14 mouse cellular contexts compared by ENCODE assay signal in the genomic region with DNA sequence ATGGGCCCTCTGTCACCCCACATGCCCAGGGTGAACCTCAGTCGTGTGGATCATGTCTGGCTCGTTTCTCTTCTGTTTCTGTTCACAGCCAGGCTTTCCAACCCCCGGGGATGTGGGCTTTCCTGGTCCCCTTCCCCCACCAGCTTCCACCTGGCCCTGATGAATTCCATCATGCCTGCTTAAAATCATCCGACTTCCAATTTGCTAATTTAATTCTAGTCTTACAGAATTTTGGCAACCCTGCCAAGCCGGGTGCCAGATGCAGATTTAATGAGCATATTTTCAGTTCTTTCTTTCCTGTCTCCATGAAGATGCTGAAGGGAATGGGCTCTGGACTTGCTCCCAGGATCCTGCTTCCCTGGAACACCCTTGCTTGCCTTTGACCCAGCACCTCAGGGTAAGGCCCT. TPM values are rescaled to one million over a fixed set of nuclear protein-coding genes. Genes with fewer than 3 reads are reported as not detected.
A peak's percentile ranks its signal among the peaks of the same experiment; 100 is the strongest.
DNase-seq lines count a peak whose midpoint lies in the region; ATAC-seq and TF ChIP-seq lines count a peak whose summit lies in the region.
"Had no signal": no experiment of that assay in that cellular context is flagged by ENCODE, and none has a peak within 500 bp of the region (broad histone marks: within the 10 kb centered on the region; RNA-seq: fewer than 3 reads in every experiment).

No protein-coding gene starts in this region.

- no peaks in the 10 kb centered on the region for H3K27me3 ChIP-seq in hindbrain, postnatal 0 days (ENCODE audit: insufficient read depth, low read length)
- H3K27me3 ChIP-seq in hindbrain, embryonic 16.5 days (replicated peaks; ENCODE audit: control insufficient read depth, insufficient read depth, low read length), result no peaks in the 10 kb centered on the region
- H3K27me3 ChIP-seq: embryonic facial prominence, embryonic 13.5 days; hindbrain, embryonic 13.5 days; liver, embryonic 13.5 days had no signal

- peak; percentile 26 for DNase-seq in hindbrain, postnatal 0 days (ENCODE audit: low spot score)
- peak; percentile 72 to 87 for DNase-seq in frontal cortex, adult 2 months (ENCODE audit: extremely low spot score in 1 of 2, low spot score in 1 of 2)
- DNase-seq in left cerebral cortex, adult 11 months (ENCODE audit: low spot score), result peak; percentile 55
- DNase-seq in right cerebral cortex, postnatal 36 days (ENCODE audit: low spot score in 2 of 2), result peak; percentile 73 to 84
- no peak for DNase-seq in cerebellum, postnatal 25 days
- no peak for DNase-seq in kidney, postnatal 4 days
- DNase-seq in cerebellum, postnatal 36 days, result no peak
- DNase-seq: kidney, postnatal 10 days; liver, embryonic 13.5 days had no signal

- H3K27ac ChIP-seq in hindbrain, postnatal 0 days, result no peak overlapping the region
- H3K27ac ChIP-seq in hindbrain, embryonic 16.5 days (ENCODE audit: low read depth, low read length), result no peak overlapping the region; the same call in 1 of the 2 replicates
- H3K27ac ChIP-seq: embryonic facial prominence, embryonic 13.5 days; hindbrain, embryonic 13.5 days; liver, embryonic 13.5 days had no signal

- 24% methylated on average over 5 of the region's 5 CpGs for WGBS in hindbrain, postnatal 0 days
- WGBS in hindbrain, embryonic 16.5 days, result 51% methylated on average over 5 of the region's 5 CpGs

- ATAC-seq in hindbrain, postnatal 0 days, result no peak
- ATAC-seq in hindbrain, embryonic 16.5 days, result no peak

- no peaks in the 10 kb centered on the region for H3K36me3 ChIP-seq in hindbrain, postnatal 0 days (ENCODE audit: insufficient read depth, low read length)
- H3K36me3 ChIP-seq in hindbrain, embryonic 16.5 days (ENCODE audit: control insufficient read depth, insufficient read depth, low read length), result no peaks in the 10 kb centered on the region
- H3K36me3 ChIP-seq: embryonic facial prominence, embryonic 13.5 days; hindbrain, embryonic 13.5 days; liver, embryonic 13.5 days had no signal

- TF ChIP-seq CTCF in hindbrain, postnatal 0 days (IDR thresholded peaks at IDR 0.05; ENCODE audit: low read depth), result no peak

- no peaks in the 10 kb centered on the region for H3K9me3 ChIP-seq in hindbrain, postnatal 0 days (ENCODE audit: low read length)
- no peaks in the 10 kb centered on the region for H3K9me3 ChIP-seq in hindbrain, embryonic 16.5 days (ENCODE audit: control insufficient read depth, low read length)
- H3K9me3 ChIP-seq: embryonic facial prominence, embryonic 13.5 days; hindbrain, embryonic 13.5 days; liver, embryonic 13.5 days had no signal

- no peak overlapping the region for H3K4me3 ChIP-seq in hindbrain, postnatal 0 days (ENCODE audit: low read length)
- no peak overlapping the region for H3K4me3 ChIP-seq in hindbrain, embryonic 16.5 days (ENCODE audit: low read length)
- H3K4me3 ChIP-seq: embryonic facial prominence, embryonic 13.5 days; hindbrain, embryonic 13.5 days; liver, embryonic 13.5 days had no signal

- H3K4me2 ChIP-seq in hindbrain, postnatal 0 days (ENCODE audit: low read depth, low read length), result no peak overlapping the region
- no peak overlapping the region for H3K4me2 ChIP-seq in hindbrain, embryonic 16.5 days (ENCODE audit: low read length)
- H3K4me2 ChIP-seq: embryonic facial prominence, embryonic 13.5 days; hindbrain, embryonic 13.5 days; liver, embryonic 13.5 days had no signal

- no peak overlapping the region for H3K9ac ChIP-seq in hindbrain, postnatal 0 days (replicated peaks; ENCODE audit: low read length)
- H3K9ac ChIP-seq in hindbrain, embryonic 16.5 days (ENCODE audit: low read depth, low read length), result no peak overlapping the region
- H3K9ac ChIP-seq: embryonic facial prominence, embryonic 13.5 days; hindbrain, embryonic 13.5 days; liver, embryonic 13.5 days had no signal

- no peaks in the 10 kb centered on the region; the same call in 1 of the 2 replicates for H3K4me1 ChIP-seq in hindbrain, postnatal 0 days (ENCODE audit: insufficient read depth, low read length)
- no peaks in the 10 kb centered on the region for H3K4me1 ChIP-seq in hindbrain, embryonic 16.5 days (ENCODE audit: control insufficient read depth, insufficient read depth, low read depth, low read length)
- H3K4me1 ChIP-seq: hindbrain, embryonic 13.5 days; liver, embryonic 13.5 days had no signal

RNA-seq across cellular contexts. Expression of gene AL607142.1, which starts 19.7 kb away (rescaled TPM):
- total RNA-seq in hindbrain, postnatal 0 days (2014; rRNA removed), result not detected in 2 replicates
- polyA plus RNA-seq in hindbrain, postnatal 0 days (2015; fragmentation: Nextera tagmentation; extraction: Ambion mirVana), result not detected in 2 replicates
- polyA plus RNA-seq in hindbrain, embryonic 16.5 days (2015; fragmentation: Nextera tagmentation; extraction: Ambion mirVana), result not detected in 2 replicates
- not detected in 2 replicates for polyA plus RNA-seq in frontal cortex, adult 2 months (2012; rRNA removed)
- polyA plus RNA-seq: C2C12; embryonic facial prominence, embryonic 13.5 days; gonadal fat pad, adult 2 months; hindbrain, embryonic 13.5 days; liver, embryonic 13.5 days had no signal

Comparison
In these comparisons a context has a peak if more than half of its experiments do, and no peak if none do; other contexts are left out.
1. DNase-seq: peak in hindbrain, postnatal 0 days (single experiment), frontal cortex, adult 2 months (2 of 2), left cerebral cortex, adult 11 months (single experiment) and right cerebral cortex, postnatal 36 days (2 of 2); none in cerebellum, postnatal 25 days (0 of 2), kidney, postnatal 4 days (0 of 2) and cerebellum, postnatal 36 days (0 of 2).